Mouse (Mus musculus): ENCODE results near the gene Zfpm1. TPM values are rescaled to one million over a fixed set of nuclear protein-coding genes. Genes with fewer than 3 reads are reported as not detected.

Gene Zfpm1
- polyA plus RNA-seq, 1 experiment from 2014 or later = 0.65 TPM

- no peak for ATAC-seq
- no peak overlapping the region for H3K4me2 ChIP-seq (ENCODE audit: low read length)
- WGBS = 83% methylated on average over 13 of the region's 13 CpGs
- no peak overlapping the region for H3K9ac ChIP-seq (replicated peaks; ENCODE audit: low read depth, low read length)
- peaks cover 43% of the 10 kb centered on the region for H3K27me3 ChIP-seq (replicated peaks; ENCODE audit: control insufficient read depth, insufficient read depth, low read length)
- peaks cover 12% of the 10 kb centered on the region for H3K4me1 ChIP-seq (replicated peaks; ENCODE audit: control insufficient read depth, insufficient read depth, low read length)
- H3K9me3 ChIP-seq (ENCODE audit: control insufficient read depth, low read length) = no peaks in the 10 kb centered on the region
- no peaks in the 10 kb centered on the region for H3K36me3 ChIP-seq (ENCODE audit: control insufficient read depth, insufficient read depth)
- H3K27ac ChIP-seq (ENCODE audit: low read length) = no peak overlapping the region
- H3K4me3 ChIP-seq (replicated peaks; ENCODE audit: low read length) = no peak overlapping the region
These were observed 53.0 kb downstream of the Zfpm1 start for GRCm38 (mm10) chr8:122334791-122335490.

- Histone ChIP-seq H3K27me3 (replicated peaks; ENCODE audit: control insufficient read depth, insufficient read depth, low read length) (peaks cover 43% of the 10 kb centered on the region), H3K4me2 (ENCODE audit: low read length) (peak overlapping the region; percentile 91)
These were observed 53.8 kb downstream of the Zfpm1 start for GRCm38 (mm10) chr8:122335638-122336250.

GRCm38 (mm10) chr8:122336251-122336910, 54.4 kb downstream of the Zfpm1 start:
- 5% methylated on average over 75 of the region's 81 CpGs for WGBS
- H3K9me3 ChIP-seq (ENCODE audit: control insufficient read depth, low read length) = no peaks in the 10 kb centered on the region
- peak overlapping the region; percentile 91 for H3K4me2 ChIP-seq (ENCODE audit: low read length)
- H3K4me1 ChIP-seq (replicated peaks; ENCODE audit: control insufficient read depth, insufficient read depth, low read length) = peaks cover 12% of the 10 kb centered on the region
- H3K27me3 ChIP-seq (replicated peaks; ENCODE audit: control insufficient read depth, insufficient read depth, low read length) = peaks cover 43% of the 10 kb centered on the region
- peak; percentile 77 for ATAC-seq
- H3K36me3 ChIP-seq (ENCODE audit: control insufficient read depth, insufficient read depth) = no peaks in the 10 kb centered on the region
- H3K4me3 ChIP-seq (replicated peaks; ENCODE audit: low read length) = peak overlapping the region; percentile 64
- H3K9ac ChIP-seq (replicated peaks; ENCODE audit: low read depth, low read length) = peak overlapping the region; percentile 68
- no peak overlapping the region for H3K27ac ChIP-seq (ENCODE audit: low read length)

More at GRCm38 (mm10) chr8:122335638-122336250, 53.8 kb downstream of the Zfpm1 start:
- peak; percentile 43 for ATAC-seq
- Histone ChIP-seq H3K27ac (ENCODE audit: low read length) (no peak overlapping the region), H3K9ac (replicated peaks; ENCODE audit: low read depth, low read length) (peak overlapping the region; percentile 68), H3K4me3 (replicated peaks; ENCODE audit: low read length) (peak overlapping the region; percentile 64), H3K4me1 (replicated peaks; ENCODE audit: control insufficient read depth, insufficient read depth, low read length) (peaks cover 12% of the 10 kb centered on the region), H3K9me3 (ENCODE audit: control insufficient read depth, low read length) (no peaks in the 10 kb centered on the region), H3K36me3 (ENCODE audit: control insufficient read depth, insufficient read depth) (no peaks in the 10 kb centered on the region)
- 6% methylated on average over 48 of the region's 57 CpGs for WGBS

GRCm38 (mm10) chr8:122338852-122339251, 56.9 kb downstream of the Zfpm1 start:
- H3K27me3 ChIP-seq (replicated peaks; ENCODE audit: control insufficient read depth, insufficient read depth, low read length) = peaks cover 53% of the 10 kb centered on the region
- 38% methylated on average over 6 of the region's 6 CpGs for WGBS

GRCm38 (mm10) chr8:122340761-122341160, 58.8 kb downstream of the Zfpm1 start:
- no peak overlapping the region for H3K9ac ChIP-seq (replicated peaks; ENCODE audit: low read depth, low read length)
- H3K27ac ChIP-seq (ENCODE audit: low read length) = no peak overlapping the region
- H3K36me3 ChIP-seq (ENCODE audit: control insufficient read depth, insufficient read depth) = no peaks in the 10 kb centered on the region
- no peak overlapping the region for H3K4me3 ChIP-seq (replicated peaks; ENCODE audit: low read length)
- peaks cover 24% of the 10 kb centered on the region for H3K4me1 ChIP-seq (replicated peaks; ENCODE audit: control insufficient read depth, insufficient read depth, low read length)
- no peaks in the 10 kb centered on the region for H3K9me3 ChIP-seq (ENCODE audit: control insufficient read depth, low read length)
- no peak overlapping the region for H3K4me2 ChIP-seq (ENCODE audit: low read length)
- WGBS = 82% methylated on average over 3 of the region's 3 CpGs
- no peak for ATAC-seq
- H3K27me3 ChIP-seq (replicated peaks; ENCODE audit: control insufficient read depth, insufficient read depth, low read length) = peaks cover 51% of the 10 kb centered on the region

More at GRCm38 (mm10) chr8:122338852-122339251, 56.9 kb downstream of the Zfpm1 start:
- Histone ChIP-seq H3K9me3 (ENCODE audit: control insufficient read depth, low read length) (no peaks in the 10 kb centered on the region), H3K4me3 (replicated peaks; ENCODE audit: low read length) (no peak overlapping the region), H3K4me1 (replicated peaks; ENCODE audit: control insufficient read depth, insufficient read depth, low read length) (peaks cover 23% of the 10 kb centered on the region), H3K27ac (ENCODE audit: low read length) (no peak overlapping the region), H3K36me3 (ENCODE audit: control insufficient read depth, insufficient read depth) (no peaks in the 10 kb centered on the region), H3K4me2 (ENCODE audit: low read length) (no peak overlapping the region), H3K9ac (replicated peaks; ENCODE audit: low read depth, low read length) (no peak overlapping the region)
- no peak for ATAC-seq

DNA sequence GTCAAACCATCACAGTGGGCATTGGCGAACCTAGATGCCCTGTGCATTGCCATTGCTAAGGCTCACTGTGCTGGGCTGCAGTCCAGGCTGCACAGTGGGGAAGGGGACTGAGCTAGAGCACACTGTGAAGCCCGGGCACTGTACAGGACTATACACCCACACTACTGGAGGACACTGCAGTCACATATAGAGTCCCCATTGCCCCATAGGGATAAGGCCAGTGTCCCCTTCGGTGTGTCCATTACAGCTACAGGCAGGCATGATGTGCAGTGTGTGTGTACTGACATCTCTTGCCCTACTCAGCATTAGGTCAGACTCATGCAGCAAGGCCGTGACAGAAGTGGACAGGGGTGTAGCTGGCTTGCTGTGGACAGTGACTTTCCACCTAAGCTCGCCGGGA, 59.8 kb downstream of the Zfpm1 start:
- peaks cover 45% of the 10 kb centered on the region for H3K27me3 ChIP-seq (replicated peaks; ENCODE audit: control insufficient read depth, insufficient read depth, low read length)
- WGBS = 82% methylated on average over 6 of the region's 6 CpGs

DNA sequence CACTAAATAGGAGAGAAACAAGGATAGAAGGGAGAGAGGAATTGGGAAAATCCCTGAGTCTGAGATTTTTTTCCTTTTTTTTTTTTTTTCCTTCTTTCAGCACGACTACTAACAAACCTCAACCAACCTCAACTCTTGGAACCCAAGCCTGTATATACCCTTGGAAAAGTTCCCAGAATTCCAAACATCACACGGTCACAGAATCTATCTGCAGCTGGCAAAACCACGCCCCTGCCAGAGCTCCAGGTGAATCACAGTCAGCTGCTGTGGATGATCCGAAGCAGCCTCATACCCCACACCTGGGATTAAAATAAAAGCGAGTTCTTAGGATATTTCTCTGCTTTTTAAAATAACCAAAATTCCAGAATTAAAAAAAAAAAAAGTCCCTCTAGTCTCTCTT, 60.4 kb downstream of the Zfpm1 start:
- no peaks in the 10 kb centered on the region for H3K36me3 ChIP-seq (ENCODE audit: control insufficient read depth, insufficient read depth)
- H3K9me3 ChIP-seq (ENCODE audit: control insufficient read depth, low read length) = no peaks in the 10 kb centered on the region
- H3K4me3 ChIP-seq (replicated peaks; ENCODE audit: low read length) = no peak overlapping the region
- ATAC-seq = no peak
- no peak overlapping the region for H3K9ac ChIP-seq (replicated peaks; ENCODE audit: low read depth, low read length)
- 43% methylated on average over 5 of the region's 5 CpGs for WGBS
- H3K4me1 ChIP-seq (replicated peaks; ENCODE audit: control insufficient read depth, insufficient read depth, low read length) = peaks cover 14% of the 10 kb centered on the region
- no peak overlapping the region for H3K27ac ChIP-seq (ENCODE audit: low read length)
- peaks cover 39% of the 10 kb centered on the region for H3K27me3 ChIP-seq (replicated peaks; ENCODE audit: control insufficient read depth, insufficient read depth, low read length)
- H3K4me2 ChIP-seq (ENCODE audit: low read length) = no peak overlapping the region

More for the DNA sequence above, 59.8 kb downstream of the Zfpm1 start:
- H3K36me3 ChIP-seq (ENCODE audit: control insufficient read depth, insufficient read depth) = no peaks in the 10 kb centered on the region
- no peak overlapping the region for H3K27ac ChIP-seq (ENCODE audit: low read length)
- no peaks in the 10 kb centered on the region for H3K9me3 ChIP-seq (ENCODE audit: control insufficient read depth, low read length)
- H3K4me3 ChIP-seq (replicated peaks; ENCODE audit: low read length) = no peak overlapping the region
- H3K4me2 ChIP-seq (ENCODE audit: low read length) = no peak overlapping the region
- ATAC-seq = no peak
- no peak overlapping the region for H3K9ac ChIP-seq (replicated peaks; ENCODE audit: low read depth, low read length)
- H3K4me1 ChIP-seq (replicated peaks; ENCODE audit: control insufficient read depth, insufficient read depth, low read length) = peaks cover 15% of the 10 kb centered on the region

- Histone ChIP-seq H3K4me3 (replicated peaks; ENCODE audit: low read length) (no peak overlapping the region), H3K4me1 (replicated peaks; ENCODE audit: control insufficient read depth, insufficient read depth, low read length) (peaks cover 19% of the 10 kb centered on the region), H3K27me3 (replicated peaks; ENCODE audit: control insufficient read depth, insufficient read depth, low read length) (peaks cover 35% of the 10 kb centered on the region), H3K9ac (replicated peaks; ENCODE audit: low read depth, low read length) (peak overlapping the region; percentile 16; the same call in 1 of the 2 replicates), H3K36me3 (ENCODE audit: control insufficient read depth, insufficient read depth) (no peaks in the 10 kb centered on the region), H3K4me2 (ENCODE audit: low read length) (peak overlapping the region; percentile 24), H3K9me3 (ENCODE audit: control insufficient read depth, low read length) (no peaks in the 10 kb centered on the region), H3K27ac (ENCODE audit: low read length) (no peak overlapping the region)
- WGBS = 2% methylated on average over 9 of the region's 9 CpGs
- 0 out of 2 replicates have a peak, but pooled peaks have one; percentile 22 for ATAC-seq
These were observed 60.9 kb downstream of the Zfpm1 start for GRCm38 (mm10) chr8:122342806-122343209.

DNA sequence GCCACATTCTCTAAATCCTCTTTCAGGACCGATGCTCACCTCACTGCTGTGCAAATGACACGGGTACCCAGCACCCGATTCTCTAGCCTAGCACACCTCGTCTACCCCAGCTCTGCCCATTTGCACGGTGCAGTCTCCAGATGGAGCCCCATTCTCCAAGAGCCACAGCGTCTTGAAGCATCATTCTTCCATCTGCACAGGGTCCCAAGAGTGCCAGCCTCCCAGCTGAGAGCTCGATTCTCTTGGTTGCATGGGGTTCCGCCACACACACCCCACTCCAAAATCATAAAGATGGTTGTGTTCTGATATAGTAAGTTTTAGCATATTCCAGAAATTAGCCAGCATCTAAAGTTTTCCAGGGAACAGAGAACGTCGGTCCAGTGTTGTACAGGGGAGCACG, 61.4 kb downstream of the Zfpm1 start:
- 2% methylated on average over 11 of the region's 11 CpGs for WGBS
- Histone ChIP-seq H3K36me3 (ENCODE audit: control insufficient read depth, insufficient read depth) (no peaks in the 10 kb centered on the region), H3K4me3 (replicated peaks; ENCODE audit: low read length) (no peak overlapping the region), H3K4me1 (replicated peaks; ENCODE audit: control insufficient read depth, insufficient read depth, low read length) (peaks cover 24% of the 10 kb centered on the region), H3K27me3 (replicated peaks; ENCODE audit: control insufficient read depth, insufficient read depth, low read length) (peaks cover 30% of the 10 kb centered on the region), H3K9ac (replicated peaks; ENCODE audit: low read depth, low read length) (peak overlapping the region; percentile 16; the same call in 1 of the 2 replicates), H3K9me3 (ENCODE audit: control insufficient read depth, low read length) (no peaks in the 10 kb centered on the region), H3K27ac (ENCODE audit: low read length) (no peak overlapping the region), H3K4me2 (ENCODE audit: low read length) (peak overlapping the region; percentile 24)
- ATAC-seq = 0 out of 2 replicates have a peak, but pooled peaks have one; percentile 16
